Mouse (Mus musculus) thymus, adult 2 months (tissue): ENCODE results near the gene Tgm2. TPM values are rescaled to one million over a fixed set of nuclear protein-coding genes. Genes with fewer than 3 reads are reported as not detected.

Source experiments
- DNase-seq: peaks from one replicate; pipeline ENCODE4 v3.0.0; 2021
- H3K27ac ChIP-seq: fragments of 200-500 bp; 2 replicates; pipeline ENCODE4 v1.5.1; 2012; ENCODE audit warnings: low read length, control low read depth; ENCODE audit not compliant: control insufficient read depth, insufficient read depth
- H3K27me3 ChIP-seq: fragments of 200-500 bp; 2 replicates; pipeline ENCODE4 v1.6.1; 2012; ENCODE audit warnings: mild to moderate bottlenecking, low read length, moderate library complexity, mixed read lengths; ENCODE audit not compliant: control insufficient read depth, insufficient read depth
- H3K36me3 ChIP-seq: fragments of 200-500 bp; 2 replicates; pipeline ENCODE4 v1.6.1; 2012; ENCODE audit warnings: mild to moderate bottlenecking, low read length, moderate library complexity; ENCODE audit not compliant: control insufficient read depth, insufficient read depth
- H3K4me1 ChIP-seq: fragments of 200-500 bp; replicated peaks from 2 replicates; pipeline ENCODE4 v1.6.1; 2012; ENCODE audit warnings: low read length; ENCODE audit not compliant: control insufficient read depth, insufficient read depth
- H3K4me3 ChIP-seq: fragments of 200-500 bp; 2 replicates; pipeline ENCODE4 v1.5.1; 2012; ENCODE audit warnings: mild to moderate bottlenecking, low read length, control low read depth, moderate library complexity; ENCODE audit not compliant: control insufficient read depth, insufficient read depth
- CTCF ChIP-seq: fragments of 200-500 bp; IDR thresholded peaks from 2 replicates; pipeline ENCODE4 v1.5.1; 2012; ENCODE audit warnings: mild to moderate bottlenecking, control low read depth, low read length, moderate library complexity, borderline replicate concordance; ENCODE audit not compliant: control insufficient read depth, poor library complexity, insufficient read depth; ENCODE audit errors: extremely low read depth
- POLR2A ChIP-seq: fragments of 200-500 bp; IDR thresholded peaks from 2 replicates; pipeline ENCODE4 v1.6.1; 2012; ENCODE audit warnings: mild to moderate bottlenecking, low read length, control low read depth, moderate library complexity; ENCODE audit not compliant: control insufficient read depth, poor library complexity, insufficient read depth; ENCODE audit errors: extremely low read depth
- WGBS: fragments of 180-500 bp; shearing (Covaris S2); methylation state at CpG from one replicate; pipeline ENCODE4 v1.1.7; 2018; 5-methylcytosine and 5-hydroxymethylcytosine counted together
- polyA plus RNA-seq: library from polyadenylated mRNA; depleted of rRNA; stranded (reverse); fragments of >200 nt; gene quantifications from 2 replicates; pipeline ENCODE4 v1.2.3, GENCODE M21; 2012

Tgm2 gene
- polyA plus RNA-seq, 1 experiment, result 37.6 TPM

GRCm38 (mm10) chr2:158168741-158169211 is 22.5 kb upstream of the Tgm2 start:
- TF ChIP-seq CTCF (no peak), POLR2A (no peak)
- 88% methylated on average over 8 of the region's 8 CpGs for WGBS
- Histone ChIP-seq H3K36me3 (no peaks in the 10 kb centered on the region), H3K27ac (no peak overlapping the region), H3K4me1 (peaks cover 17% of the 10 kb centered on the region), H3K4me3 (no peak overlapping the region), H3K27me3 (no peaks in the 10 kb centered on the region)
- no peak for DNase-seq

GRCm38 (mm10) chr2:158167496-158168205 is 21.4 kb upstream of the Tgm2 start:
- TF ChIP-seq POLR2A (no peak), CTCF (no peak)
- Histone ChIP-seq H3K36me3 (no peaks in the 10 kb centered on the region), H3K27me3 (no peaks in the 10 kb centered on the region), H3K27ac (no peak overlapping the region), H3K4me1 (peaks cover 26% of the 10 kb centered on the region), H3K4me3 (no peak overlapping the region)
- DNase-seq, result no peak
- 53% methylated on average over 9 of the region's 9 CpGs for WGBS

- Histone ChIP-seq H3K4me3 (peak overlapping the region; percentile 10; the same call in 1 of the 2 replicates), H3K27me3 (no peaks in the 10 kb centered on the region), H3K4me1 (peaks cover 32% of the 10 kb centered on the region), H3K36me3 (no peaks in the 10 kb centered on the region), H3K27ac (peak overlapping the region; percentile 69)
- 4% methylated on average over 7 of the region's 7 CpGs for WGBS
- TF ChIP-seq CTCF, result no peak
- TF ChIP-seq POLR2A, result no peak
- peak; percentile 75 for DNase-seq
Measured at GRCm38 (mm10) chr2:158166628-158167027, 20.4 kb upstream of the Tgm2 start.

- 90% methylated on average over 4 of the region's 4 CpGs for WGBS
- H3K4me3 ChIP-seq, result no peak overlapping the region
- no peaks in the 10 kb centered on the region for H3K27me3 ChIP-seq
- no peaks in the 10 kb centered on the region for H3K36me3 ChIP-seq
- no peak overlapping the region for H3K27ac ChIP-seq
- DNase-seq, result no peak
- no peak for TF ChIP-seq POLR2A
- no peak for TF ChIP-seq CTCF
- peaks cover 40% of the 10 kb centered on the region for H3K4me1 ChIP-seq
Measured at GRCm38 (mm10) chr2:158165776-158166175, 19.5 kb upstream of the Tgm2 start.

- Histone ChIP-seq H3K4me1 (peaks cover 54% of the 10 kb centered on the region), H3K27ac (no peak overlapping the region), H3K4me3 (no peak overlapping the region), H3K27me3 (no peaks in the 10 kb centered on the region), H3K36me3 (no peaks in the 10 kb centered on the region)
- TF ChIP-seq POLR2A (no peak), CTCF (no peak)
- DNase-seq, result no peak
- WGBS, result 17% methylated on average over 6 of the region's 6 CpGs
Measured at GRCm38 (mm10) chr2:158163034-158163433, 16.8 kb upstream of the Tgm2 start.

- DNase-seq, result no peak
- Histone ChIP-seq H3K27ac (no peak overlapping the region), H3K4me3 (no peak overlapping the region), H3K36me3 (no peaks in the 10 kb centered on the region), H3K27me3 (no peaks in the 10 kb centered on the region), H3K4me1 (peaks cover 45% of the 10 kb centered on the region)
- no peak for TF ChIP-seq POLR2A
- no peak for TF ChIP-seq CTCF
- 44% methylated on average over 6 of the region's 6 CpGs for WGBS
Measured at GRCm38 (mm10) chr2:158161761-158162160, 15.5 kb upstream of the Tgm2 start.
